Mouse (Mus musculus) ES-E14 (cell line): Measurements from ENCODE around the gene Slfn8. TPM values are rescaled to one million over a fixed set of nuclear protein-coding genes. Genes with fewer than 3 reads are reported as not detected.

Source experiments
- DNase-seq: peaks from one replicate; pipeline ENCODE4 v3.0.0-alpha.2; 2013; ENCODE audit warnings: low read depth, low spot score
- H3K27ac ChIP-seq: 2 replicates; pipeline ENCODE4 v1.5.1; 2012; ENCODE audit warnings: low read depth, mild to moderate bottlenecking, low read length, moderate library complexity, mixed read lengths; ENCODE audit not compliant: poor library complexity, insufficient read depth, severe bottlenecking
- H3K36me3 ChIP-seq: 2 replicates; pipeline ENCODE4 v1.6.1; 2012; ENCODE audit warnings: mild to moderate bottlenecking, low read length, moderate library complexity, mixed read lengths; ENCODE audit not compliant: control insufficient read depth, poor library complexity, insufficient read depth, severe bottlenecking
- H3K4me1 ChIP-seq, 2 experiments: fragments of 150-350 bp in 1 of 2; sonication (generic) in 1 of 2; 2 replicates each; pipeline ENCODE4 v1.6.1; 2012; ENCODE audit warnings: low read length in 2 of 2, mild to moderate bottlenecking in 1 of 2, mixed read lengths in 1 of 2; ENCODE audit not compliant: control insufficient read depth in 2 of 2, insufficient read depth in 2 of 2, poor library complexity in 1 of 2
- H3K4me3 ChIP-seq, 2 experiments: fragments of 150-350 bp in 1 of 2; sonication (generic) in 1 of 2; 2 replicates each; pipeline ENCODE4 v1.5.1; 2012; ENCODE audit warnings: low read length in 2 of 2, low read depth in 1 of 2, mild to moderate bottlenecking in 1 of 2, mixed read lengths in 1 of 2; ENCODE audit not compliant: insufficient read depth in 1 of 2, poor library complexity in 1 of 2, severe bottlenecking in 1 of 2
- H3K9ac ChIP-seq: 2 replicates; pipeline ENCODE4 v1.6.1; 2012; ENCODE audit warnings: low read depth, mild to moderate bottlenecking, low read length, mixed read lengths; ENCODE audit not compliant: poor library complexity, insufficient read depth, severe bottlenecking
- H3K9me3 ChIP-seq: fragments of 150-350 bp; sonication (generic); 2 replicates; pipeline ENCODE4 v1.6.1; 2012; ENCODE audit warnings: low read depth, mild to moderate bottlenecking, low read length; ENCODE audit not compliant: control insufficient read depth, insufficient read depth
- CHD2 ChIP-seq: IDR thresholded peaks from 2 replicates; pipeline ENCODE4 v1.6.1; 2014; ENCODE audit warnings: mild to moderate bottlenecking, low read depth, low read length, inconsistent platforms
- HCFC1 ChIP-seq: IDR thresholded peaks from 2 replicates; pipeline ENCODE4 v1.6.1; 2012; ENCODE audit warnings: low read length, inconsistent platforms, borderline replicate concordance; ENCODE audit not compliant: insufficient read depth
- MAFK ChIP-seq: IDR thresholded peaks from 2 replicates; pipeline ENCODE4 v1.6.1; 2014; ENCODE audit warnings: mild to moderate bottlenecking, low read depth, low read length, inconsistent platforms; ENCODE audit not compliant: insufficient read depth
- ZC3H11A ChIP-seq: IDR thresholded peaks from 2 replicates; pipeline ENCODE4 v1.6.1; 2012; ENCODE audit warnings: low read depth, mild to moderate bottlenecking, inconsistent platforms, low read length, borderline replicate concordance
- ZNF384 ChIP-seq: IDR thresholded peaks from 2 replicates; pipeline ENCODE4 v1.6.1; 2012; ENCODE audit warnings: low read depth, low read length, inconsistent platforms
- in situ Hi-C, 2 experiments: fragments of 600-800 bp; cut with MboI; formaldehyde crosslinking; loops; one replicate each; pipeline ENCODE4 v1.15.1; 2025; ENCODE audit warnings: low sequenced_read_pairs in 2 of 2, inconsistent platforms in 1 of 2; ENCODE audit not compliant: unreplicated experiment in 2 of 2
- total RNA-seq: library from RNA; depleted of rRNA; stranded (reverse); fragments of 300-350 nt; gene quantifications from 2 replicates; pipeline ENCODE4 v1.2.3, GENCODE M21; 2012; rRNA removed

Gene Slfn8
- total RNA-seq = 2.3 and 2.4 TPM in 2 replicates

GRCm38 (mm10) chr11:83020621-83021020 lies at the start of gene Slfn8:
TSS of gene Slfn8 (minus strand) at chr11:83020810.
- no peak within 1 kb of the TSS for H3K27ac ChIP-seq
- peak within 1 kb of the TSS; percentile 82 for H3K9ac ChIP-seq
- peaks cover 3 to 4% of the 10 kb centered on the region in 2 experiments; a peak in 3 of 4 replicates for H3K4me1 ChIP-seq
- TF ChIP-seq ZNF384 = no peak
- no peak for TF ChIP-seq CHD2
- TF ChIP-seq HCFC1 = no peak
- no peak for TF ChIP-seq MAFK
- no peak for TF ChIP-seq ZC3H11A
- H3K4me3 ChIP-seq = peak within 1 kb of the TSS; percentile 46 to 61
- H3K9me3 ChIP-seq = no peaks in the 10 kb centered on the region
- in situ Hi-C loops = no loop called here
- no peaks in the 10 kb centered on the region for H3K36me3 ChIP-seq
- DNase-seq = no peak

DNA sequence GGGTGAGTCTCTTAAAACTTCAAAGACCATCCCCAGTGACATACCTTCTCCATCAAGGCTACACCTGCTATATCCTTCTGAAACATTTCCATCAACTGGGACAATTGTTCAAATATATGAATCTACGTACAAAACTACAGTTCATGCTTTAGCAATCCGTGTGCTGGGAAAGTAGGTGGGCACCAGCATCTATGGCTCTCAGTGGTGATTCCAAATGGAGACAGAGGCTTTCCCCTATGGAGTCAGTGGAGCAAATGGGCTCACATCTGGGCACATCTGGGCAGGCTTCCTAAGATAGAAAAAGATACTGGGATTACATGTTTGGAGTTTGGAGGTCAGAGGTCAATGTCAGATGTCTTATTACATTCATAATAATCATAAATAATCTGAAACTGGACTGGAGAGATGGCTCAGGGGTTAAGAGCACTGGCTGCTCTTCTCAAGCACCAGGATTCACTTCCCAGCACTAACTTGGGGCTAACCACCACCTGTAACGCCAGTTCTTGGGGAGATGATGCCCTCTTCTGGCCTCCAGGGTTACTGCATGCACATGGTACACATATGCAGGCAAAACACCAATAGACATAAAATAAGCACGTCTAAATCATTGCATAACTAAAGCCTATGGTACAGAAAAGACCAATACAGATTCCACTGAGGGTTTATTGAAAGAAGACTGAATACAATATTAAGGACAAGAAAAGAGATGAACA lies 47.5 kb upstream of the Slfn8 start:
- DNase-seq = peak; percentile 15
- H3K27ac ChIP-seq = no peak overlapping the region
- no peak overlapping the region for H3K9ac ChIP-seq
- in situ Hi-C loops = loop anchor here in 1 of 2 experiments (25.0 kb wide), 1 partner anchor 344 kb away; the partner anchor contains the start of gene Rasl10b
- H3K9me3 ChIP-seq = no peaks in the 10 kb centered on the region
- no peak overlapping the region for H3K4me3 ChIP-seq
- H3K4me1 ChIP-seq = no peaks in the 10 kb centered on the region
- H3K36me3 ChIP-seq = no peaks in the 10 kb centered on the region
- TF ChIP-seq ZNF384 (no peak), ZC3H11A (peak; percentile 74; the same call in 1 of the 2 replicates), CHD2 (no peak)

GRCm38 (mm10) chr11:83066640-83067531 lies 46.3 kb upstream of the Slfn8 start:
- no peak overlapping the region for H3K27ac ChIP-seq
- in situ Hi-C loops = loop anchor here in 1 of 2 experiments (25.0 kb wide), 1 partner anchor 345 kb away; the partner anchor contains the start of gene Rasl10b
- H3K4me3 ChIP-seq = no peak overlapping the region
- H3K9ac ChIP-seq = no peak overlapping the region
- no peaks in the 10 kb centered on the region for H3K36me3 ChIP-seq
- H3K9me3 ChIP-seq = no peaks in the 10 kb centered on the region
- H3K4me1 ChIP-seq = no peaks in the 10 kb centered on the region
- TF ChIP-seq CHD2 (no peak), ZC3H11A (no peak), ZNF384 (no peak), MAFK (no peak), HCFC1 (no peak)
- DNase-seq = no peak

DNA sequence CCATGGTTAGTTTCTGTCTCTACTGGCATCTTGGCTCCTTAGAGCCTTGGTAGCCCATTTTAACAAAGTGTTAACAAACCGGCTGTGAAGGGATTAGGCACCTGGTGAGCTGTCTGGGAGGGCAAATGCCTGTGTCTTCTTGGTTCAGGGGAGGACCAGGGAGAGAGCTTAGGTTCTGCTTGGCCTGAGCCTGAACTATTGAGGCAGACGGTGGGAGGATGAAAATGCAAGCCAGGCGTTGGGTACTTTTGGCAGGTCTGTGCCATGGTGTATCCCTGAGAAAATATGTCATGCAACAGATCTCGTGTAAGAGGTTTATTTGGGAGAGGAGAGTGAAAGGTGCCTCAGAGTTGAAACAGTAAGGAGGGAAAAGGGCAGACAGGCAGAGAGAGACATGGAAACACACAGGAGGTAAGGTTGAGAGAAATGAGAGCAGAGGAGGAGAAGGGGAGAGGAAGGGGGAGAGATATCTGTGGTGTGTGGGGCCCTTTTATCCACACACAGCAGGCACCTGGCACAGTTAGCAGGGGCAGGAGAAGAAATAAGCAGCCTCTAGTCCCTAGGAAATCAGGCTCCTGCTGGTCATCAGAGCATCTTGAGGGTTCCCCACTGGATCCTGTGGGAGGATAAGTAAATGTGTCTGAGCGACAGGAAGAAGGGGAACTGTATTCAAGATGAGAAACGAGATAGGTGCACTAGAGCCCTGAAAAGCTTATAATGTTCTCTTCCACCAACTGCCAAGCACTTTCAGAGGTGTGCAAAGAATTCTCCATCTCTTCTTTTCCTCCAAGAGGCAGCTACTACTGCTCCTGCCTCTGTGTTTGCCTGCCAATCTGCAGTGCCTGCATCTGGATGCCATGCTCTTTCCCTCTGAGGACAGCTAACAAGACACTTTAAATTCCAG lies 45.1 kb upstream of the Slfn8 start:
- H3K4me1 ChIP-seq = no peaks in the 10 kb centered on the region
- H3K36me3 ChIP-seq = no peaks in the 10 kb centered on the region
- no peak overlapping the region for H3K27ac ChIP-seq
- no peak overlapping the region for H3K9ac ChIP-seq
- H3K4me3 ChIP-seq = no peak overlapping the region
- no peak for TF ChIP-seq ZC3H11A
- TF ChIP-seq MAFK = no peak
- TF ChIP-seq CHD2 = no peak
- no peak for TF ChIP-seq HCFC1
- no peak for TF ChIP-seq ZNF384
- in situ Hi-C loops = loop anchor here in 1 of 2 experiments (25.0 kb wide), 1 partner anchor 347 kb away; the partner anchor contains the start of gene Rasl10b
- DNase-seq = no peak
- no peaks in the 10 kb centered on the region for H3K9me3 ChIP-seq
